Mouse (Mus musculus) left cerebral cortex, adult 2 months (tissue): ENCODE measurements around the gene Fmnl3. TPM values are rescaled to one million over a fixed set of nuclear protein-coding genes. Genes with fewer than 3 reads are reported as not detected.

Source experiments
- DNase-seq, 2 experiments: peaks; one replicate each; pipeline ENCODE4 v3.0.0; 2021 to 2022; ENCODE audit warnings: low spot score in 2 of 2, mixed read lengths in 1 of 2; ENCODE audit errors: extremely low spot score in 1 of 2
- H3K27ac ChIP-seq: fragments of 200-600 bp; 2 replicates; pipeline ENCODE4 v1.8.1; 2022
- H3K4me3 ChIP-seq: fragments of 200-600 bp; 2 replicates; pipeline ENCODE4 v1.8.1; 2022
- CTCF ChIP-seq: fragments of 200-600 bp; IDR thresholded peaks from 2 replicates; pipeline ENCODE4 v1.8.1; 2022; ENCODE audit warnings: antibody characterized with exemption, mild to moderate bottlenecking, moderate library complexity
- intact Hi-C: fragments of 180-260 bp; cut with DNase I; formaldehyde crosslinking; loops from one replicate; pipeline ENCODE4 v1.15.1; 2025
- total RNA-seq, 2 experiments: library from RNA; stranded (reverse); gene quantifications; 2 replicates each; pipeline ENCODE4 v1.2.3; 2021

The Fmnl3 gene
- total RNA-seq, 2 experiments from 2014 or later, result 10.0 to 11.4 TPM

DNA sequence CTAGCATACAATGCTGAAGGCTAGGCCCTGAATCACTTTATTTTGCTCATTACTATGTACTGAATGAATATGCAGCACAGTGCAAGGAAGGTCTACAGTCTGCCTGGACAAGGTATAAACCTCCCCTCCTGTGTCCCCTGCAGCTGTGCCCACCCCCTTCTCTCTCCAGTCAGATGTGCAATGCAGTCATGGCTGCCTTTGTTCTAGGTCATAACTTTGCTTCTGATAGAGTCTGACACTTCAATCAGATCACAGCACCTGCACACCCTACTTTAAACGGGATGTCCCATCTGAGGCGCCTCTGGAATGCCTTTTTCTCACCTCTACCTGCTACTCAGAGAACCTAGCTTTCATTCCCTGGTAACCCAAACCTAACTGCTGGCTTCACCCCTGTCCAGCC lies 31.4 kb downstream of the Fmnl3 start:
- no peak overlapping the region for H3K27ac ChIP-seq
- H3K4me3 ChIP-seq, result no peak overlapping the region
- no peak for TF ChIP-seq CTCF
- intact Hi-C loops, result no loop called here
- no peak for DNase-seq

DNA sequence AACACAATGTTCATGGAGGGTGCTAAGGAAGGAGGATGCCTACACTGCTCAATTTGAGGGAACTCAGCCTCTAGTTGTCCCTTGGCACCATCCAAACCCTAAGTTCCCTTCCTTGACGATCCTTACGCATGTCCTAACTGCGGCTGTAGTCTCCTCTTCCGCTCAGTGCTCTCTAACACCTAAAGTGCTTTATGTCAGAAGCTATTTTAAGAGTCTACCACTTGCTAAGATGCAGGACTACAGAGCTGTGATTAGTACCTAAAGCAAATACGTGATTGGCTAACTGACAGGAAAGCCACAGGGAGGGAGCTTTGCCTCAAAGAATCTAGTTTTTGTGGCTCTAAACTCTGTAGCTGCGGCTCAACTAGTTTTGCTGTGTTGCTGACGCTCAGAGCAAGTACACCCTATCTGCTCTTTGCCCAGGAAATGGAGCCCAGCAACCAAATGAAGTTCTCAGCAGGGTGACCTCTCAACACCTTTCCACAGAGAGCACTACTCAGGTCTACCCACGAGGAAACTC lies 34.4 kb downstream of the Fmnl3 start:
- no peak for DNase-seq
- Histone ChIP-seq H3K4me3 (no peak overlapping the region), H3K27ac (no peak overlapping the region)
- no peak for TF ChIP-seq CTCF
- intact Hi-C loops, result no loop called here

GRCm38 (mm10) chr15:99334500-99334899 lies 35.8 kb downstream of the Fmnl3 start:
- no peak for DNase-seq
- Histone ChIP-seq H3K4me3 (no peak overlapping the region), H3K27ac (no peak overlapping the region)
- TF ChIP-seq CTCF, result no peak
- intact Hi-C loops, result no loop called here

DNA sequence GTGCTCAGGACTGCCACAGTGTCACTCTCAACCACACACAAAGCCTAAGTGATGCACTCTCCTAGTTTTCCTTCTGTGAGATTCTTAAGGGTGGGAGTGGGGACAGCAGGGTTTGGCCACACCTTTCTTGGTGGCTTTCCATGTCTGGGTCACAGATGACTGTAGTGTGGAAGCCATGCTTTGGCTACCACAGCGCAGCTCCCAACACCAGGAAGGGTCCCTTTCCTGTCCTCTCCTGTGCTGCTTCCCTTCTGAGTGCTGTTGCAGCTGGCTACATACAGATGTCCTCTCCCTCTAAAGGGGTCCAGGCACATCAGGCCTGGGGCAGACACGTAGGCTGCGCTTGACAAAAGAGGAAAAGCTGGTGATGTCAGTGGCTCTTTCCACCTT lies 36.6 kb downstream of the Fmnl3 start:
- no peak overlapping the region for H3K4me3 ChIP-seq
- no peak for TF ChIP-seq CTCF
- no peak for DNase-seq
- peak overlapping the region; percentile 78 for H3K27ac ChIP-seq
- intact Hi-C loops, result no loop called here

GRCm38 (mm10) chr15:99332921-99333675 lies 37.2 kb downstream of the Fmnl3 start:
- peak overlapping the region; percentile 78 for H3K27ac ChIP-seq
- DNase-seq, result peak in 1 of 2 experiments; percentile 32
- intact Hi-C loops, result no loop called here

GRCm38 (mm10) chr15:99332111-99332510 lies 38.2 kb downstream of the Fmnl3 start:
- H3K27ac ChIP-seq, result peak overlapping the region; percentile 61; the same call in 1 of the 2 replicates
- intact Hi-C loops, result no loop called here
- TF ChIP-seq CTCF, result no peak

More at GRCm38 (mm10) chr15:99332921-99333675, 37.2 kb downstream of the Fmnl3 start:
- no peak; the same call in 1 of the 2 replicates for TF ChIP-seq CTCF
- no peak overlapping the region for H3K4me3 ChIP-seq

GRCm38 (mm10) chr15:99331341-99331740 lies 38.9 kb downstream of the Fmnl3 start:
- no peak overlapping the region for H3K27ac ChIP-seq
- DNase-seq, result no peak
- no peak for TF ChIP-seq CTCF
- intact Hi-C loops, result no loop called here
- H3K4me3 ChIP-seq, result no peak overlapping the region

More at GRCm38 (mm10) chr15:99332111-99332510, 38.2 kb downstream of the Fmnl3 start:
- DNase-seq, result no peak
- H3K4me3 ChIP-seq, result no peak overlapping the region

GRCm38 (mm10) chr15:99330324-99330723 lies 40.0 kb downstream of the Fmnl3 start:
- intact Hi-C loops, result no loop called here
- H3K4me3 ChIP-seq, result no peak overlapping the region
- no peak overlapping the region for H3K27ac ChIP-seq
- TF ChIP-seq CTCF, result no peak
- no peak for DNase-seq

GRCm38 (mm10) chr15:99328011-99328410 lies 42.3 kb downstream of the Fmnl3 start:
- no peak overlapping the region for H3K27ac ChIP-seq
- intact Hi-C loops, result no loop called here

DNA sequence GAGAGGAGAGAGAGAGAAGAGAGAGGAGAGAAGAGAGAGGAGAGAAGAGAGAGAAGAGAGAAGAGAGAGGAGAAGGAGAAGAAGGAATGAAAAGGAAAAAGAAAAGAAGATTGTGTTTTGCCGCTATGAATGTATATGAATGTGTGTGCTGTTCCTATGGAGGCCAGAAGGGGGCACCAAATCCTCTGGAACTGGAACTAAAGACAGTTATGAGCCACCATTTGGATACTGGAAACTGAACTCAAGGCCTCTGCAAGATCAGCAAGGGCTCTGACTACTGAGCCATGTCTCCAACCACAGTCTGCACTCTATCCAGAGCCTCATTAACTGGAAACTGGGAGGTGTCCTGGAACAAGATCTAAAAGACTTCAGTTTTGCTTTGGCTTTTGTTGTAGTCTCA lies 43.3 kb downstream of the Fmnl3 start:
- intact Hi-C loops, result loop anchor here (2.0 kb wide), 1 partner anchor 44 kb away; the partner anchor contains the start of gene Fmnl3
- no peak overlapping the region for H3K4me3 ChIP-seq
- no peak overlapping the region for H3K27ac ChIP-seq
- TF ChIP-seq CTCF, result peak; percentile 60
- no peak for DNase-seq

More at GRCm38 (mm10) chr15:99328011-99328410, 42.3 kb downstream of the Fmnl3 start:
- DNase-seq, result no peak
- H3K4me3 ChIP-seq, result no peak overlapping the region
- no peak for TF ChIP-seq CTCF

DNA sequence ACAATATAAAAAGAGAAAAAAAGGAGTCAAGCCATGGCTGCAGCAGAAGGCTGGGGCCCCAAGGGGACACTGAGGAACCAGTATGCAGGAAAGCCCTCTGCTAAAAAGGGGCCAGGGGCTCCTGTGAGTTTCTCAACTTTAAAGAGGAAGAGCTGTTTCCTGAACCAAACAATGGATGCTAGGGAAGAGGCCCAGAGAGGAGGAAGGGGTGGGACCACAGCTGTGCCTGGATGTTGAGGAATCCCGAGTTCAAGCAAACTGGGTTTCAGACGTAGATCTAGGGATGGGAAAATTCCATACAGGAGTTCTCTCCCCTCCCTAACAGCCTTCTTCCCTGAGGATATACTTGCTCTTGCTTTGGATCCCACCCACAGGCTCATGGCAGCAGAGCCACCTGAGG lies 43.9 kb downstream of the Fmnl3 start:
- Histone ChIP-seq H3K27ac (peak overlapping the region; percentile 28; the same call in 1 of the 2 replicates), H3K4me3 (no peak overlapping the region)
- TF ChIP-seq CTCF, result no peak
- no peak for DNase-seq
- intact Hi-C loops, result loop anchor here (2.0 kb wide), 1 partner anchor 44 kb away; the partner anchor contains the start of gene Fmnl3

DNA sequence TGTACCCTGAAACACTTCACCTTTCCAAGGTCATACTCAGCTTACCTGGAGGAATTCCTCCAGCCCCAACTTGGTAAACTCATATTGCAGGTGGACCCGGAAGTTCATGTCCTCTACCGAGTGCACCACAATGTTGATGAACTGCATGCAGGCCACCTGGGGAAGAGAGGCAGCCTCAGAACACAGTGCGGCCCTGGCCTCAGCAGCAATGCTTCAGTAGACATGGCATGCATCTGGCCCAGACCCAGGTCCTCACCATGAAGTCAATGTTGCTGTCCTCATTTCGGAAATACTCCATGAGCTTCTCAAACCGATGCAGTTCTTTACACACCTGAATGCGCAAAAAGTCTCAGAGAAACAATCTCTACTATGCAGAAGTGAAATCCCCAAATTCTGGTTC lies 44.7 kb downstream of the Fmnl3 start:
- TF ChIP-seq CTCF, result no peak
- peak overlapping the region; percentile 28; the same call in 1 of the 2 replicates for H3K27ac ChIP-seq
- intact Hi-C loops, result no loop called here
- DNase-seq, result no peak
- H3K4me3 ChIP-seq, result no peak overlapping the region
